Comparison of ENCODE assay signal across 8 mouse cellular contexts in the genomic region with DNA sequence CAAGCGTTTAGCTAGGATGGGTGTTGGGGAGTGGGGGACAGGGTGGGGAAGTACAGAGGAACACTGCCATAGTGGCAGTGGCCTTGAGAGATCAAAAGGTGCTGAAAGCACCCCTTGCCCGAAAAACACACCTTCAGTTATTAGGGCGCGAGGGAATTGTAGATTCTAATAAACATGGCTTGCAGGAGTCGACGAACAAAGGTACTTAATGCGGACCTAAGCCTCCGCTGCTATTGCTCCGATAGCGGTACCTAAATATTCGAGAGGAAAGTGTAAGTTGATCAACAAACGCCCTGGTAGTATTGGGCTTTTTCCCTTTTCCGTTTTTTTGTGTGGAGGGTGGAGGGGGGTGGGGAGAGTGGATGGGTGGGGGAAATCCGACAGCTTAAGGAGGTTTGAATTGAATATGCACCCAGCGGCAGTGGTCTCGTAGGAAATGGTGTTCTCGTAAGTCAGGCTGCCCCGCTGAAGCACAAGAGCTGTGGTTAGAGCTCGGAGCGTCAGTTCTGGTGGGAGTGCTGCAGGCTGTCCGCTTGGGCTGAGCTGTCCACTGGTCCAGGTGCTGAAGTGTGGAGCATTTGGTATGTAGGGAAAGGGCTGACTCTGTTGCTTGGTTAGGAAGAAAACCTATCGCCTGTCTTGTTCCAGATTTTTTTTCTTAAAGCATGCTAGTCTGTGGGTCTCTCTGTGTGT.
DNase-seq lines count a peak whose midpoint lies in the region; ATAC-seq and TF ChIP-seq lines count a peak whose summit lies in the region.

No protein-coding gene starts in this region.

- no peak overlapping the region for H3K27ac ChIP-seq in intestine, postnatal 0 days (ENCODE audit: low read depth, low read length)
- no peak overlapping the region for H3K27ac ChIP-seq in limb, embryonic 12.5 days
- H3K27ac ChIP-seq in midbrain, embryonic 13.5 days = peak overlapping the region; percentile 94

- WGBS in intestine, postnatal 0 days = 2% methylated on average over 22 of the region's 22 CpGs
- WGBS in limb, embryonic 12.5 days = 3% methylated on average over 22 of the region's 22 CpGs
- WGBS in midbrain, embryonic 13.5 days = 1% methylated on average over 22 of the region's 22 CpGs

- H3K4me3 ChIP-seq in intestine, postnatal 0 days (ENCODE audit: low read depth, low read length) = peak overlapping the region; percentile 26
- peak overlapping the region; percentile 34 for H3K4me3 ChIP-seq in limb, embryonic 12.5 days (replicated peaks)
- peak overlapping the region; percentile 59 for H3K4me3 ChIP-seq in midbrain, embryonic 13.5 days (replicated peaks)

- peak overlapping the region; percentile 59 for H3K4me2 ChIP-seq in intestine, postnatal 0 days (replicated peaks; ENCODE audit: low read depth)
- peak overlapping the region; percentile 60 for H3K4me2 ChIP-seq in limb, embryonic 12.5 days
- H3K4me2 ChIP-seq in midbrain, embryonic 13.5 days (replicated peaks) = peak overlapping the region; percentile 96

- H3K9ac ChIP-seq in intestine, postnatal 0 days (ENCODE audit: low read depth, low read length) = no peak overlapping the region
- H3K9ac ChIP-seq in limb, embryonic 12.5 days (replicated peaks) = no peak overlapping the region
- H3K9ac ChIP-seq in midbrain, embryonic 13.5 days (replicated peaks) = peak overlapping the region; percentile 80

- no peaks in the 10 kb centered on the region for H3K9me3 ChIP-seq in intestine, postnatal 0 days (ENCODE audit: control insufficient read depth)
- H3K9me3 ChIP-seq in limb, embryonic 12.5 days = no peaks in the 10 kb centered on the region
- no peaks in the 10 kb centered on the region for H3K9me3 ChIP-seq in midbrain, embryonic 13.5 days

- H3K36me3 ChIP-seq in intestine, postnatal 0 days (ENCODE audit: control insufficient read depth, insufficient read depth) = no peaks in the 10 kb centered on the region
- no peaks in the 10 kb centered on the region for H3K36me3 ChIP-seq in limb, embryonic 12.5 days
- H3K36me3 ChIP-seq in midbrain, embryonic 13.5 days = no peaks in the 10 kb centered on the region

- peaks cover 54% of the 10 kb centered on the region for H3K27me3 ChIP-seq in intestine, postnatal 0 days (replicated peaks; ENCODE audit: control insufficient read depth, insufficient read depth, low read length)
- H3K27me3 ChIP-seq in limb, embryonic 12.5 days = peaks cover 63% of the 10 kb centered on the region
- peaks cover 37% of the 10 kb centered on the region for H3K27me3 ChIP-seq in midbrain, embryonic 13.5 days

- peak; percentile 42 for TF ChIP-seq CTCF in intestine, postnatal 0 days (IDR thresholded peaks at IDR 0.05; ENCODE audit: low read depth)

- peak; percentile 14 for DNase-seq in cerebellum, adult 9-11 months
- DNase-seq in cerebellum, adult 11 months = no peak
- peak; percentile 37 to 65 for DNase-seq in cerebellum, postnatal 4 days (ENCODE audit: low spot score in 2 of 2)
- peak; percentile 18 for DNase-seq in gastrocnemius, postnatal 25 days
- peak; percentile 75 for DNase-seq in testis, postnatal 14 days (ENCODE audit: low spot score)

- peaks cover 4% of the 10 kb centered on the region; the same call in 1 of the 2 replicates for H3K4me1 ChIP-seq in intestine, postnatal 0 days (replicated peaks; ENCODE audit: control insufficient read depth, insufficient read depth, low read length)
- H3K4me1 ChIP-seq in limb, embryonic 12.5 days (replicated peaks) = peaks cover 31% of the 10 kb centered on the region
- peaks cover 24% of the 10 kb centered on the region for H3K4me1 ChIP-seq in midbrain, embryonic 13.5 days (replicated peaks)

- ATAC-seq in intestine, postnatal 0 days = 0 out of 2 replicates have a peak, but pooled peaks have one; percentile 47
- peak; percentile 72; the same call in 1 of the 2 replicates for ATAC-seq in limb, embryonic 12.5 days (ENCODE audit: insufficient number of reproducible peaks, insufficient read depth, low FRiP score, low TSS enrichment, low read depth)
- ATAC-seq in midbrain, embryonic 13.5 days = peak; percentile 62
